Mouse (Mus musculus): ENCODE results near the gene Ndfip2. TPM values are rescaled to one million over a fixed set of nuclear protein-coding genes. Genes with fewer than 3 reads are reported as not detected.

Ndfip2 gene
- polyA plus RNA-seq, 1 experiment from 2014 or later, result 65.3 TPM

DNA sequence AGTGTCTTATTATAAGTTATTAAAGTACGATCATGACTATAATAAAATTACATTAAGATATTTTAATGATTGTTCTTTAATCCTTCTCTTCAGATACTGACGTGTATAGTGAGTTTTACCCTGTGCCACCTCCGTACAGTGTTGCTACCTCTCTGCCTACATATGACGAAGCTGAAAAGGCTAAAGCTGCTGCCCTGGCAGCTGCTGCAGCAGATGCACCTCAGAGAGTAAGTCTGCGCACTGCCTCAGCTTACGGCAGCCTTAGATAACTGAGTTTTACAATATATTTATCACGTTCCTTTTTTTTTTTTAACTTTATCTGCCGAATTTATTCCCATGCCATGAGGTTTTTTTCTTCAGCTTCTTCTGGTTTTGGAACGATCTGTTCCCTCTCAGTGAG is 33.8 kb downstream of the Ndfip2 start:
- Histone ChIP-seq H3K4me2 (ENCODE audit: low read depth, low read length) (no peak overlapping the region), H3K4me3 (ENCODE audit: low read depth, low read length) (no peak overlapping the region), H3K27ac (replicated peaks; ENCODE audit: low read depth, low read length) (no peak overlapping the region), H3K9ac (replicated peaks; ENCODE audit: low read length) (no peak overlapping the region), H3K9me3 (replicated peaks; ENCODE audit: control insufficient read depth, low read length) (no peaks in the 10 kb centered on the region), H3K27me3 (ENCODE audit: control insufficient read depth, insufficient read depth, low read length) (no peaks in the 10 kb centered on the region), H3K36me3 (replicated peaks; ENCODE audit: control insufficient read depth, insufficient read depth, low read depth, low read length) (no peaks in the 10 kb centered on the region), H3K4me1 (ENCODE audit: control insufficient read depth, insufficient read depth, low read length) (no peaks in the 10 kb centered on the region)
- ATAC-seq (replicated peaks; ENCODE audit: insufficient number of reproducible peaks, low FRiP score, low TSS enrichment, low read depth) (no peak), DNase-seq (ENCODE audit: low spot score) (no peak)
- 94% methylated on average over 9 of the region's 9 CpGs for WGBS

DNA sequence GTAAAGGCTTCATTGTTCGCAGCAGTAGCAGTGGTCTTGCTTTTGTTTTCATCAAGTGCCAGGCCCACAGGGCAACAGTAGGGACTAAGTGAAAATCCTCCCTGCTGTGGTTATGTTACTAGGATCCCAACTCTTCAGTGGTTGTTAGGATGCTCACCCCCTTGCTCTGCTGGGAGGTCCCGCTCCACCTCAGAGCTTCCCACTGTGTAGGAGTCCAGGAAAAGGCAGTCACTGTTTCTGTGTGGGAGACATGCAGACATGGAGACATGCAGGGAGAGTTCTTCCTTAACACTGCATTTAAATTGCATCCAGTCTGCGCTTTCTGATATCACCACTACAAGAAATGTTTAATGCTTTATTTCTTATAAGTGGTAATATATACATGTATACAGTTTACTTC is 35.4 kb downstream of the Ndfip2 start:
- Histone ChIP-seq H3K27me3 (ENCODE audit: control insufficient read depth, insufficient read depth, low read length) (no peaks in the 10 kb centered on the region), H3K4me3 (ENCODE audit: low read depth, low read length) (no peak overlapping the region), H3K9ac (replicated peaks; ENCODE audit: low read length) (no peak overlapping the region), H3K4me2 (ENCODE audit: low read depth, low read length) (no peak overlapping the region), H3K4me1 (ENCODE audit: control insufficient read depth, insufficient read depth, low read length) (no peaks in the 10 kb centered on the region), H3K9me3 (replicated peaks; ENCODE audit: control insufficient read depth, low read length) (no peaks in the 10 kb centered on the region), H3K36me3 (replicated peaks; ENCODE audit: control insufficient read depth, insufficient read depth, low read depth, low read length) (no peaks in the 10 kb centered on the region), H3K27ac (replicated peaks; ENCODE audit: low read depth, low read length) (no peak overlapping the region)
- ATAC-seq (replicated peaks; ENCODE audit: insufficient number of reproducible peaks, low FRiP score, low TSS enrichment, low read depth), result no peak
- WGBS, result 82% methylated on average over 3 of the region's 3 CpGs
- DNase-seq (ENCODE audit: low spot score), result no peak

DNA sequence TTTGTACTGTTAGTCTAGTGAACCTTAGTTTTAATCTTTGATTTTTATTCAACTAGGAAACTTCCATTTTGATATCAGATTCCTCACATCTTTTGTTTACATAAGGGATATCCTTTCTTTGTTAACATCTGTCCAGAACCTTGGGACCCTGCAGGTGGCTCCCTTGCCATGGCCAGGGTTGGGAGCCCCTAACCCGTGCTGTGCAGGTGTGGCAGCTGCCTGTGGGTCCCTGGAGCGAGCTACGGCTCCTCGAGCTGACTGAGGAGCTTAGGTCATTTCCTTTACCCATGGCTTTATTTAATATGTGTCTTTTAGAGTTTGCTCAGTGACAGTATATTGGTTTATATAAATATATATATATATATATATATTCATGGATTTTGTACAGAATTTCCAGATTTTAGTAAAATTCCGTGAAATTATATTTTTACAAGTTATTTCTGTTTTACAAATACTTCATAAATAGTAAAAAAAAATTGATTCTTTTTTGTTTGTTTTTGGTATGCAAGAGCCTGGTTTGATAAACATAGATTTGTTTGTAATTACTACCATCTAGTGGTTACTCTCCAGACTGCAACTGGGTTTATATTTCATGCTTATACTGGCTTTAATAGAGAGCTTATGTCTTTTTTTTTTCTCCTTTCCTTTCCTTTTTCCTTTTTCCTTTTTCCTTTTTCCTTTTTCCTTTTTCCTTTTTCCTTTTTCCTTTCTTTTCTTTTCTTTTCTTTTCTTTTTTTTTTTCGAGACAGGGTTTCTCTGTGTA is 37.6 kb downstream of the Ndfip2 start:
- peak; percentile 85 for DNase-seq (ENCODE audit: low spot score)
- no peak overlapping the region for H3K4me2 ChIP-seq (ENCODE audit: low read depth, low read length)
- WGBS, result 51% methylated on average over 6 of the region's 6 CpGs

DNA sequence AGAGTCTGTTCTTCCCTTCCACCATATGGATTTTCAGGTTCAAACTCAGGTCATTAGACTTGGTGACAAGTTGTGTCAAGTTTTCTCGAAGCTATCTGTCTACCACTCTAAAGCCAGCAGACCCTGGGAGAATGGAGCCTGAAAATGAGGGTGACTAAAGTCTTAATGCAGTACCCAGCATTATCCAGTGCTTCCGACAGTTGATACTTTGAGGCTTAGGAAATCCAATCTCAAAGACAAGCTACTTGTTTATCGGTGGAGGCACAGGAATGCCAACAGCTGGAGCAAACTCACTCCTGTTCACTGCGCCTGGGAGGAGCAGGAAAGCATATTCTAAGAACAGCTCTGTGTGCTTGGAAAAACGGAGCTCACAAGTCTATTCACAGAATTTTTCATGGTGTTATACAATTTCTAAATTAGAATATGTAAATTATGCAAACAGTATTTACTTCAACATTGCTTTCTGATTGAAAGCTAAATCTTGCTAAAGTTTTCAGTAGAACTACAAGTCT is 41.4 kb downstream of the Ndfip2 start:
- Histone ChIP-seq H3K9ac (replicated peaks; ENCODE audit: low read length) (no peak overlapping the region), H3K4me3 (ENCODE audit: low read depth, low read length) (no peak overlapping the region), H3K4me2 (ENCODE audit: low read depth, low read length) (no peak overlapping the region), H3K36me3 (replicated peaks; ENCODE audit: control insufficient read depth, insufficient read depth, low read depth, low read length) (no peaks in the 10 kb centered on the region), H3K27ac (replicated peaks; ENCODE audit: low read depth, low read length) (no peak overlapping the region), H3K9me3 (replicated peaks; ENCODE audit: control insufficient read depth, low read length) (no peaks in the 10 kb centered on the region), H3K4me1 (ENCODE audit: control insufficient read depth, insufficient read depth, low read length) (no peaks in the 10 kb centered on the region), H3K27me3 (ENCODE audit: control insufficient read depth, insufficient read depth, low read length) (no peaks in the 10 kb centered on the region)
- ATAC-seq (replicated peaks; ENCODE audit: insufficient number of reproducible peaks, low FRiP score, low TSS enrichment, low read depth), result no peak
- no peak for DNase-seq (ENCODE audit: low spot score)
- WGBS, result 65% methylated on average over 5 of the region's 5 CpGs

More for the DNA sequence above, 37.6 kb downstream of the Ndfip2 start:
- 0 out of 2 replicates have a peak, but pooled peaks have one; percentile 52 for ATAC-seq (replicated peaks; ENCODE audit: insufficient number of reproducible peaks, low FRiP score, low TSS enrichment, low read depth)
- Histone ChIP-seq H3K9ac (replicated peaks; ENCODE audit: low read length) (no peak overlapping the region), H3K27me3 (ENCODE audit: control insufficient read depth, insufficient read depth, low read length) (no peaks in the 10 kb centered on the region), H3K4me3 (ENCODE audit: low read depth, low read length) (no peak overlapping the region), H3K27ac (replicated peaks; ENCODE audit: low read depth, low read length) (no peak overlapping the region), H3K9me3 (replicated peaks; ENCODE audit: control insufficient read depth, low read length) (no peaks in the 10 kb centered on the region), H3K36me3 (replicated peaks; ENCODE audit: control insufficient read depth, insufficient read depth, low read depth, low read length) (no peaks in the 10 kb centered on the region), H3K4me1 (ENCODE audit: control insufficient read depth, insufficient read depth, low read length) (no peaks in the 10 kb centered on the region)

DNA sequence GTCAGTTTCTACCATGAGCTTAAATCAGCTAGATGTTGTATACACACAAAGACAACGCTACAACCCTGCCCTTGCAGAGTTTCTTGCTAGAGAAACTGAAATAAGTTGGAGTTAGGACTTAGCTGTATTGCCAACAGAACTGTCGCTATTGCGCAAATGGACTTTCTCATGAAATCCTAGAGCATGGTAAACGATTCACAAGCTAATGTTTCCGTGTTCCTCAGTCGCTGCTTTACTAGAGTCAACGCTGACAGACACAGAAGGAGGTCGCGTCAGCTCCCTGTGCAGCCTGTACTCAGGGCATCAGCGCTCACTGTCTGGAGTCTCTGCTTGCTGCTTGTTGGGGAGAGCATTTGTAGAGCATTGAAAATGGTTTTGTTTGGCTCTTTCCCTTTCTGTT is 42.2 kb downstream of the Ndfip2 start:
- no peaks in the 10 kb centered on the region for H3K4me1 ChIP-seq (ENCODE audit: control insufficient read depth, insufficient read depth, low read length)
- WGBS, result 73% methylated on average over 10 of the region's 10 CpGs
- ATAC-seq (replicated peaks; ENCODE audit: insufficient number of reproducible peaks, low FRiP score, low TSS enrichment, low read depth), result no peak
- no peaks in the 10 kb centered on the region for H3K36me3 ChIP-seq (replicated peaks; ENCODE audit: control insufficient read depth, insufficient read depth, low read depth, low read length)
- H3K9me3 ChIP-seq (replicated peaks; ENCODE audit: control insufficient read depth, low read length), result no peaks in the 10 kb centered on the region
- DNase-seq (ENCODE audit: low spot score), result no peak
- no peak overlapping the region for H3K4me2 ChIP-seq (ENCODE audit: low read depth, low read length)
- no peak overlapping the region for H3K27ac ChIP-seq (replicated peaks; ENCODE audit: low read depth, low read length)
- H3K9ac ChIP-seq (replicated peaks; ENCODE audit: low read length), result no peak overlapping the region
- no peaks in the 10 kb centered on the region for H3K27me3 ChIP-seq (ENCODE audit: control insufficient read depth, insufficient read depth, low read length)
- no peak overlapping the region for H3K4me3 ChIP-seq (ENCODE audit: low read depth, low read length)

DNA sequence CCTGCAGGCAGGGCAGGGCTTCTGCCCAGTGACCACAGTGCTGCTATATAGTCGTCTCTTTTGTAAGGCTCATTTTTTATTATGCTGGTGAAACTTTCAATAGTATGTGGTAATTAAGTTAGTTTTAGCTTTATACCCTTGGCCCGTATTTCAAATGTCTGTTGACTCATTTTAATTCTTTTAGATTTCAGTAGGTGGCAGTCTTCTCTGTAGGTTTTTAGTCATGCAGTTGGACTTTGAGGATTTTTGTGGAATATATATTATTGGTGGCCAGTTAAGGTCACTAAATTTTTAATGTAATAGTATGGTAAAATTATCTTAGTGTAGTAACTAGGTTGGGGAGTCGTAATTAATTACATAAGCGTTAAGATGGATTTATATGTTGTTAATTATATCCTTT is 44.3 kb downstream of the Ndfip2 start:
- no peaks in the 10 kb centered on the region for H3K27me3 ChIP-seq (ENCODE audit: control insufficient read depth, insufficient read depth, low read length)
- WGBS, result 62% methylated on average over 4 of the region's 4 CpGs
- ATAC-seq (replicated peaks; ENCODE audit: insufficient number of reproducible peaks, low FRiP score, low TSS enrichment, low read depth) (no peak), DNase-seq (ENCODE audit: low spot score) (no peak)
- no peak overlapping the region for H3K9ac ChIP-seq (replicated peaks; ENCODE audit: low read length)
- no peak overlapping the region for H3K27ac ChIP-seq (replicated peaks; ENCODE audit: low read depth, low read length)
- H3K36me3 ChIP-seq (replicated peaks; ENCODE audit: control insufficient read depth, insufficient read depth, low read depth, low read length), result no peaks in the 10 kb centered on the region
- H3K4me2 ChIP-seq (ENCODE audit: low read depth, low read length), result no peak overlapping the region
- H3K9me3 ChIP-seq (replicated peaks; ENCODE audit: control insufficient read depth, low read length), result no peaks in the 10 kb centered on the region
- H3K4me3 ChIP-seq (ENCODE audit: low read depth, low read length), result no peak overlapping the region
- no peaks in the 10 kb centered on the region for H3K4me1 ChIP-seq (ENCODE audit: control insufficient read depth, insufficient read depth, low read length)

DNA sequence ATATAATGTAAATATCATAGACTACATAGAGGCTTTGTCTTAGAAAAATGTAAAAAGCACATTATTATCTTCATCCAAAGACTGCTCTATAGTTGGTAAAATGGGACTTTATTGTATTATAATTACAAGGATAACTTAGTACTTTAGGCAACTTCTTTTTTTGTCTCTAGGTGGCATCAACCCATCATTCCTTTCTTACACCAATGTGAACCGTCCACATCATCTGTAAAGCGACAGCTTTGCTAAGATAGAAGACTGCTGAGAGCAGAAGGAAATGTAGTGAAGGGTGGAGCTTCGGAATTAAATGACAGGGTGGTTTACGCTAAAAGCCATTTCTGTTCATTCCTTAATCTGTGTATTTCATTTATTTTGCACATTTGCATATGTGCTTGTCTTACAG is 49.3 kb downstream of the Ndfip2 start:
- no peaks in the 10 kb centered on the region for H3K9me3 ChIP-seq (replicated peaks; ENCODE audit: control insufficient read depth, low read length)
- H3K27me3 ChIP-seq (ENCODE audit: control insufficient read depth, insufficient read depth, low read length), result no peaks in the 10 kb centered on the region
- no peaks in the 10 kb centered on the region for H3K36me3 ChIP-seq (replicated peaks; ENCODE audit: control insufficient read depth, insufficient read depth, low read depth, low read length)
- 79% methylated on average over 4 of the region's 4 CpGs for WGBS
- ATAC-seq (replicated peaks; ENCODE audit: insufficient number of reproducible peaks, low FRiP score, low TSS enrichment, low read depth), result no peak
- no peak overlapping the region for H3K4me2 ChIP-seq (ENCODE audit: low read depth, low read length)
- no peak overlapping the region for H3K27ac ChIP-seq (replicated peaks; ENCODE audit: low read depth, low read length)
- no peak overlapping the region for H3K9ac ChIP-seq (replicated peaks; ENCODE audit: low read length)
- no peak for DNase-seq (ENCODE audit: low spot score)
- H3K4me1 ChIP-seq (ENCODE audit: control insufficient read depth, insufficient read depth, low read length), result no peaks in the 10 kb centered on the region
- no peak overlapping the region for H3K4me3 ChIP-seq (ENCODE audit: low read depth, low read length)

DNA sequence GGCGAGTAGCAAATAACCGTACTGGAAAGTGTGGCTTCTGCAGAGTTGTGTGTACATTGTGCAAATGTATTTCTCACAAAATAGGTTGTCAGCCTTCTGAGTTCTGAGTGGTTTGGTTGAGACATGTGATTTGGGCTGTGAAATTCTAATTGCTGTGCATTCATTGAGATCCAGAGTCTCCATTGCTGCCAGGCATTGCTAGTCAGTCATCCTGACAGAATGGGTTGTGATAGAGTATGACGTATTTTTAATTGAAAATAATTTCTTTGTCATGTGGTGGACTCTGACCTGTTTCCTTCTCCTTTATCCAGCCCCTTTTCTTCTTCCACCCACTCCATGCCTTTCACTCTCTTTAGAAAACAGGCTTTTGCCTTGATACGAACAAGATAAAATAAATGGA is 54.0 kb downstream of the Ndfip2 start:
- H3K27ac ChIP-seq (replicated peaks; ENCODE audit: low read depth, low read length), result no peak overlapping the region
- H3K36me3 ChIP-seq (replicated peaks; ENCODE audit: control insufficient read depth, insufficient read depth, low read depth, low read length), result no peaks in the 10 kb centered on the region
- no peaks in the 10 kb centered on the region for H3K4me1 ChIP-seq (ENCODE audit: control insufficient read depth, insufficient read depth, low read length)
- H3K9me3 ChIP-seq (replicated peaks; ENCODE audit: control insufficient read depth, low read length), result no peaks in the 10 kb centered on the region
- no peak overlapping the region for H3K4me2 ChIP-seq (ENCODE audit: low read depth, low read length)
- H3K4me3 ChIP-seq (ENCODE audit: low read depth, low read length), result no peak overlapping the region
- H3K27me3 ChIP-seq (ENCODE audit: control insufficient read depth, insufficient read depth, low read length), result no peaks in the 10 kb centered on the region
- H3K9ac ChIP-seq (replicated peaks; ENCODE audit: low read length), result no peak overlapping the region
- ATAC-seq (replicated peaks; ENCODE audit: insufficient number of reproducible peaks, low FRiP score, low TSS enrichment, low read depth) (no peak), DNase-seq (ENCODE audit: low spot score) (no peak)
- 91% methylated on average over 4 of the region's 4 CpGs for WGBS
